Mouse (Mus musculus): Measurements from ENCODE around the gene Sez6l2. TPM values are rescaled to one million over a fixed set of nuclear protein-coding genes. Genes with fewer than 3 reads are reported as not detected.

The Sez6l2 gene
- polyA plus RNA-seq, 1 experiment from 2014 or later = 1.9 TPM

GRCm38 (mm10) chr7:126984667-126985444, 34.5 kb downstream of the Sez6l2 start:
- Histone ChIP-seq H3K4me2 (ENCODE audit: low read depth, low read length) (no peak overlapping the region), H3K9ac (ENCODE audit: low read length) (no peak overlapping the region), H3K27ac (ENCODE audit: low read length) (no peak overlapping the region), H3K4me1 (ENCODE audit: control insufficient read depth, insufficient read depth, low read length) (no peaks in the 10 kb centered on the region), H3K36me3 (ENCODE audit: control insufficient read depth, insufficient read depth, low read length) (0 out of 2 replicates have a peak, but pooled peaks cover 4% of the 10 kb centered on the region), H3K9me3 (replicated peaks; ENCODE audit: control insufficient read depth, low read length) (no peaks in the 10 kb centered on the region), H3K27me3 (ENCODE audit: control insufficient read depth, insufficient read depth, low read length) (no peaks in the 10 kb centered on the region), H3K4me3 (replicated peaks; ENCODE audit: low read length) (no peak overlapping the region)
- no peak for ATAC-seq (ENCODE audit: insufficient read depth, low FRiP score)
- WGBS = 41% methylated on average over 10 of the region's 10 CpGs

GRCm38 (mm10) chr7:126986319-126986718, 36.0 kb downstream of the Sez6l2 start:
- H3K4me3 ChIP-seq (replicated peaks; ENCODE audit: low read length) = no peak overlapping the region
- no peaks in the 10 kb centered on the region for H3K9me3 ChIP-seq (replicated peaks; ENCODE audit: control insufficient read depth, low read length)
- peak; percentile 74; the same call in 1 of the 2 replicates for ATAC-seq (ENCODE audit: insufficient read depth, low FRiP score)
- no peak overlapping the region for H3K9ac ChIP-seq (ENCODE audit: low read length)
- H3K27me3 ChIP-seq (ENCODE audit: control insufficient read depth, insufficient read depth, low read length) = no peaks in the 10 kb centered on the region
- WGBS = 35% methylated on average over 9 of the region's 9 CpGs
- no peak overlapping the region for H3K4me2 ChIP-seq (ENCODE audit: low read depth, low read length)
- no peaks in the 10 kb centered on the region for H3K4me1 ChIP-seq (ENCODE audit: control insufficient read depth, insufficient read depth, low read length)
- no peaks in the 10 kb centered on the region for H3K36me3 ChIP-seq (ENCODE audit: control insufficient read depth, insufficient read depth, low read length)
- no peak overlapping the region for H3K27ac ChIP-seq (ENCODE audit: low read length)

- H3K4me3 ChIP-seq (replicated peaks; ENCODE audit: low read length) = no peak overlapping the region
- no peak overlapping the region for H3K9ac ChIP-seq (ENCODE audit: low read length)
- no peak for ATAC-seq (ENCODE audit: insufficient read depth, low FRiP score)
- no peak overlapping the region for H3K4me2 ChIP-seq (ENCODE audit: low read depth, low read length)
- H3K27ac ChIP-seq (ENCODE audit: low read length) = no peak overlapping the region
- WGBS = 73% methylated on average over 8 of the region's 8 CpGs
- no peaks in the 10 kb centered on the region for H3K4me1 ChIP-seq (ENCODE audit: control insufficient read depth, insufficient read depth, low read length)
- H3K9me3 ChIP-seq (replicated peaks; ENCODE audit: control insufficient read depth, low read length) = no peaks in the 10 kb centered on the region
- H3K27me3 ChIP-seq (ENCODE audit: control insufficient read depth, insufficient read depth, low read length) = no peaks in the 10 kb centered on the region
- no peaks in the 10 kb centered on the region for H3K36me3 ChIP-seq (ENCODE audit: control insufficient read depth, insufficient read depth, low read length)
These were observed 38.5 kb downstream of the Sez6l2 start for GRCm38 (mm10) chr7:126988816-126989215.

- 82% methylated on average over 4 of the region's 4 CpGs for WGBS
- Histone ChIP-seq H3K9ac (ENCODE audit: low read length) (no peak overlapping the region), H3K4me1 (ENCODE audit: control insufficient read depth, insufficient read depth, low read length) (no peaks in the 10 kb centered on the region), H3K4me2 (ENCODE audit: low read depth, low read length) (no peak overlapping the region), H3K9me3 (replicated peaks; ENCODE audit: control insufficient read depth, low read length) (no peaks in the 10 kb centered on the region; the same call in 1 of the 2 replicates), H3K36me3 (ENCODE audit: control insufficient read depth, insufficient read depth, low read length) (0 out of 2 replicates have a peak, but pooled peaks cover 4% of the 10 kb centered on the region), H3K27ac (ENCODE audit: low read length) (no peak overlapping the region), H3K4me3 (replicated peaks; ENCODE audit: low read length) (no peak overlapping the region), H3K27me3 (ENCODE audit: control insufficient read depth, insufficient read depth, low read length) (no peaks in the 10 kb centered on the region)
- ATAC-seq (ENCODE audit: insufficient read depth, low FRiP score) = no peak
These were observed 46.1 kb downstream of the Sez6l2 start for GRCm38 (mm10) chr7:126996449-126996848.

GRCm38 (mm10) chr7:126999568-126999967, 49.2 kb downstream of the Sez6l2 start:
- ATAC-seq (ENCODE audit: insufficient read depth, low FRiP score) = no peak
- no peak overlapping the region for H3K9ac ChIP-seq (ENCODE audit: low read length)
- no peak overlapping the region for H3K4me3 ChIP-seq (replicated peaks; ENCODE audit: low read length)
- no peaks in the 10 kb centered on the region for H3K27me3 ChIP-seq (ENCODE audit: control insufficient read depth, insufficient read depth, low read length)
- WGBS = 72% methylated on average over 10 of the region's 10 CpGs
- H3K4me2 ChIP-seq (ENCODE audit: low read depth, low read length) = no peak overlapping the region
- H3K4me1 ChIP-seq (ENCODE audit: control insufficient read depth, insufficient read depth, low read length) = no peaks in the 10 kb centered on the region
- H3K36me3 ChIP-seq (ENCODE audit: control insufficient read depth, insufficient read depth, low read length) = 0 out of 2 replicates have a peak, but pooled peaks cover 4% of the 10 kb centered on the region
- H3K27ac ChIP-seq (ENCODE audit: low read length) = no peak overlapping the region
- no peaks in the 10 kb centered on the region; the same call in 1 of the 2 replicates for H3K9me3 ChIP-seq (replicated peaks; ENCODE audit: control insufficient read depth, low read length)

GRCm38 (mm10) chr7:127003620-127004019, 53.3 kb downstream of the Sez6l2 start:
- H3K9me3 ChIP-seq (replicated peaks; ENCODE audit: control insufficient read depth, low read length) = no peaks in the 10 kb centered on the region
- H3K4me3 ChIP-seq (replicated peaks; ENCODE audit: low read length) = no peak overlapping the region
- no peak overlapping the region for H3K27ac ChIP-seq (ENCODE audit: low read length)
- no peak overlapping the region for H3K4me2 ChIP-seq (ENCODE audit: low read depth, low read length)
- H3K4me1 ChIP-seq (ENCODE audit: control insufficient read depth, insufficient read depth, low read length) = peaks cover 11% of the 10 kb centered on the region
- ATAC-seq (ENCODE audit: insufficient read depth, low FRiP score) = peak; percentile 8; the same call in 1 of the 2 replicates
- H3K36me3 ChIP-seq (ENCODE audit: control insufficient read depth, insufficient read depth, low read length) = no peaks in the 10 kb centered on the region
- H3K27me3 ChIP-seq (ENCODE audit: control insufficient read depth, insufficient read depth, low read length) = no peaks in the 10 kb centered on the region
- no peak overlapping the region for H3K9ac ChIP-seq (ENCODE audit: low read length)
- 75% methylated on average over 5 of the region's 5 CpGs for WGBS

- 73% methylated on average over 4 of the region's 4 CpGs for WGBS
- ATAC-seq (ENCODE audit: insufficient read depth, low FRiP score) = no peak
- Histone ChIP-seq H3K9me3 (replicated peaks; ENCODE audit: control insufficient read depth, low read length) (no peaks in the 10 kb centered on the region), H3K4me1 (ENCODE audit: control insufficient read depth, insufficient read depth, low read length) (peaks cover 17% of the 10 kb centered on the region), H3K9ac (ENCODE audit: low read length) (no peak overlapping the region), H3K36me3 (ENCODE audit: control insufficient read depth, insufficient read depth, low read length) (no peaks in the 10 kb centered on the region), H3K27me3 (ENCODE audit: control insufficient read depth, insufficient read depth, low read length) (no peaks in the 10 kb centered on the region), H3K4me3 (replicated peaks; ENCODE audit: low read length) (no peak overlapping the region), H3K4me2 (ENCODE audit: low read depth, low read length) (no peak overlapping the region), H3K27ac (ENCODE audit: low read length) (no peak overlapping the region)
These were observed 53.9 kb downstream of the Sez6l2 start for GRCm38 (mm10) chr7:127004122-127004875.

GRCm38 (mm10) chr7:127007313-127008024, 57.1 kb downstream of the Sez6l2 start:
- Histone ChIP-seq H3K4me1 (ENCODE audit: control insufficient read depth, insufficient read depth, low read length) (peaks cover 19% of the 10 kb centered on the region), H3K27me3 (ENCODE audit: control insufficient read depth, insufficient read depth, low read length) (no peaks in the 10 kb centered on the region), H3K27ac (ENCODE audit: low read length) (peak overlapping the region; percentile 86; the same call in 1 of the 2 replicates), H3K36me3 (ENCODE audit: control insufficient read depth, insufficient read depth, low read length) (no peaks in the 10 kb centered on the region), H3K9ac (ENCODE audit: low read length) (0 out of 2 replicates have a peak overlapping the region, but pooled peaks have one; percentile 4), H3K4me2 (ENCODE audit: low read depth, low read length) (no peak overlapping the region), H3K4me3 (replicated peaks; ENCODE audit: low read length) (no peak overlapping the region), H3K9me3 (replicated peaks; ENCODE audit: control insufficient read depth, low read length) (no peaks in the 10 kb centered on the region)
- 83% methylated on average over 6 of the region's 6 CpGs for WGBS
- ATAC-seq (ENCODE audit: insufficient read depth, low FRiP score) = no peak
